Mouse (Mus musculus): ENCODE measurements at regions not wholly inside any gene's neighbourhood (a gene's known extent, or its start where the extent isn't known, plus 50 kb on each side); places are given as distances from the start of the nearest gene placed in this dataset.

DNA sequence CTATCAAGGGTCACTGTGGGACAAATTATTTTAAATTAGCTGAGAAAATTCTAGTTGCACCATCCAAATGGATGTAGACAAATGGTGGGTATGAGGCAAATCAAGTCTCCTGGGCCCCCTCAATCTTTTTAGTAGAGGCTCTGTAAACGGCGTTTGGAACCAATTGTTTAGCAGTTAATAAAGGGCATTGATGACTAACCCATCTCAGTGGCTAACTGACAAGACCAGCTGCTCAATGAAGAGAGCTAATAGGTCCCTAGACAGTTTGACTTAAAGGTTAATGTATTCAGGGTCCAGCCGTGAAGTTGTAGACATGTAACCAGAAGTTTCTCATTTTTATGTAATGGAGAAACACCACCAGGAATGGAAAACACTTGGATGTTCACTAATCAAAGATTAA, 332.6 kb upstream of the Gm21961 start:
- no peak for TF ChIP-seq CTCF (IDR thresholded peaks at IDR 0.05; ENCODE audit: low read depth, low read length)
- no peak for TF ChIP-seq POLR2A (IDR thresholded peaks at IDR 0.05; ENCODE audit: extremely low read depth, insufficient read depth, low read length)
